Mouse (Mus musculus) c-Kit-positive CD71-negative TER-119-negative erythroid progenitor cells, embryonic 14.5 days (primary cell): Measurements from ENCODE around the gene Apex1.
"Not testable (repeated sequence)": the region's sequence is repeated elsewhere in the genome, so short reads cannot be mapped to it uniquely, and the experiment has no call there.

Source experiments
- DNase-seq: peaks from one replicate; pipeline ENCODE4 v3.0.0-alpha.2; 2013; ENCODE audit warnings: low read depth

The Apex1 gene

DNA sequence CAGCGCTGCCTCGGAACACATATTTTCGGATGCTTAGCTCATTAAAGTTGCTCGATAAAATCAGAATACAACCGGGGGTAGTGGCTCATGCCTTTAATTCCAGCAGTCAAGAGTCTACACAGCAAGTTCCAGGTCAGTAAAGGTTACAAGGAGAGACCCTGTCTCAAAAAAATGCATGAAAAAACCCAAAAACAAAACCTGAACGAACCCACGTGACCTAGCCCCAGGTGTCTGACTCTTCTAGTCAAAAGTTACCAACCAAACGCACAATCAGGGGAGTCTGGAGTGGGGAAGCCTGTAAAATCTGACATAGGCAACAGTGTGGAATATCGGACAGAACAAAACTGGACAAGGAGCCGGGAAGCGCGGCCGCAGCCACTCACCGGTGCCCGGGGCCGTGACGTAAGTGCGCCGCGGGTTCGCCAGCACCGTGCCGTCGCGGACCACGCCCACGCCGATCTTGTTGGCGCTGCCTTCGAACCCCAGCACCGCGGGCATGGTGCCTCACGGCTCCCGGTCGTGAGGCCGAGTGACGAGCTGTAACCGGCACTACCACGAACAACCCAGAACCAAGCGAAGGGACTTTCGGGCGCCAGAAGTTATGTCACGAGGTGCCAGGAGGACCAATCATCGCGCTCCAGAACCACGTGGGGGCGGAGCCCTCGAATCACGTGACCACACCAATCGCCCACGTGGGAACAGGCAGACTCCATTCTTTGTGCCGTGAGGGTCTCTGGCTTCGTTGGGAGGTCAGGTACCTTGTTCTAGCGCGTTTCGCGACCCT is at the start of gene Apex1, which contains the start of gene Osgep:
Apex1 (plus strand) TSS at position 688 of the 784 bp plus-strand sequence.
Osgep (minus strand) TSS at position 613 of the 784 bp plus-strand sequence.
- peak; percentile 95 for DNase-seq

DNA sequence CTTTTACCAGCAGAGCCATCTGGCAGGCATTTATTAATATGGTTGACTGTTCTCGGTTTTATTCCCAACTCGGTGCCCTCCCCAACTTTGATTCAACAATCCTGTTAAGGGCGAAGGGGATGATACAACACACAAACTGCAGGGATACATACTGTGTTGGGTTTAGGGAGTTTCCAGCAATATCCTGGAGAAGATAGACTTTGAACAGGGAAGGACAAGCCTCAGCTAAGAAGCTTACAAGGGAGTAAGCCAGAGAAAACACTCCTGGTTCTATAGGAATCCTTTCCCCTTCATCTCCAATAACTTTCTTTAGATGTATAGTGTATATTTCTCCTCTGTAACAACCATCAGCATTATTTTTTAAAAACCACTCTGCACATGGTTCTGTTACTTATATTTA is 49.6 kb upstream of the Apex1 start:
- no peak for DNase-seq

DNA sequence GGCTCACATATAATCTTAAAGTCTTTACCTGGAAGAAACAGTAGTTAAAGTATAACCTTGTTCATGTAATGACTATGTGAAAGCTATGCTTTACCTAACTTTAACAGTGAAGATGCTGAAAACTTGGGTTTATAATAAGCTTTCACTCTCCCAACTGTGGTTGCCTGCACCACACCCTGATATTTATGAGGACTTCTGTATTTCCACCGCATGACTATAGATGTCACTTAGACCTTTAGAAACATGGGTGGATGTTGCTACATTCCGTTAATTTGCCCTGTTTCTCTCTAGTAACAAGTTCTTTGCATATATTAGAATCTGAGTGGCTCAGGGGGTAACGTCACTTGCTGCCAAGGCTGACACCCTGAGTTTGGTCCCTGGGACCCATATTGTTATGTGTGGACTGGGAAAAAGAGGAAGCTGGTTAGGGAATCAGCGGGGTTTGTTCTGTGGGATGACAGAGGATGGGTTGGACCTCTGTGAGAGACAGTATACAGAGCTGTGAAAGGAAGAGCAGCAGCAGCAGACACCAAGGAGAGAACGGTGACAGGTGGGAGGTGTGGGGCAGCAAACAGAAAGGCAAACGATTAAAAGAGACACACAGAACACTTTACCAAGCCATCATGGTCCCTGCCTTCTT is 49.1 kb upstream of the Apex1 start:
- DNase-seq = no peak

DNA sequence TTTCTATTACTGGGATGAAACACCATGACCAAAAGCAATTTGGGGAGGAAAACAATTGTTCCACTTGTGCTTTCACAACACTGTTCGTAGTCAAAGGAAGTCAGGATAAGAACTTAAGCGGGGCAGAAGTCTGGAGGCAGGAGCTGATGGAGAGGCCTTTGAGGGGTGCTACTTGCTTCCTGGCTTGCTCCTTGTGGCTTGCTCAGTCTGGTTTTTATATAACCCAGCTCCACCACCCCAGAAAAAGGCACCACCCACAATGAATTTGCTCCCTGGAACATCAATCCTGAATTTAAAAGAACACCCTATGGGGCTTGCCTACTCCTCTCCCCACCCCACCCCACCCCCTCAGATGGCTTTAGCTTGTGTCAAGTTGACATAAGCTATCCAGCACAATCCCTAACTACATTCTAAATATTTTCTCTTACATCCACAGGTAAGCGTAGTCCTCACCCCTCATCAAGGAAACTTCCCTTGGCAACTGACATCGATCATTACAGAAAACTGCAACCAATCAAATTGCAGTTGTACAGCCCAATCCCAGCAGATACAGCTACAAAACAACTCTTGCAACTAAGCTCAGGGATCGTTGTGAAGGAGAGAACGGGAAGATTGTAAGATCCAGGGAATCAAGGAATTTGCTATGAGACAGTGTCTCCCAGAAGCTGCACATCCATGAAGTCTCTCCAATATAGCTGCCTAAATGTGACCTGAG is 48.4 kb upstream of the Apex1 start:
- no peak for DNase-seq

DNA sequence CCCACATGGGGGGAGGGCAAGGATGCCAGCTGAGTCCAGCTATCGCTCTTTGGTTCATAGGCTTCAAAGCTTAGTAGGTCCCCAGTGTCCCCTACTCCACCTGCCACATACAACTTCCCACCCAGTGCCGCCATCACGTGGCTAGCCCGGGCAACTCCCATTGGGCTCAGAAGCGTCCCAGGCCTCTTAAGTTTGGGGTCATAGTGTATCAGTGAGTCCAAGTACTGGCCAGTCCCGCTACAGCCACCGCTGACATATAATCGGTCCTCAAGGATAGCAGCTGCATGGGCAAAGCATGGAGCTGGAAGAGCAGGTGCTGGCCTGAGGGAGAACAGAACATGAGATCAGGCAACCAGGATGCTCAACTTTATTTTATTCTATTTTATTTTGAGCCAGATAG is 33.1 kb upstream of the Apex1 start:
- no peak for DNase-seq

DNA sequence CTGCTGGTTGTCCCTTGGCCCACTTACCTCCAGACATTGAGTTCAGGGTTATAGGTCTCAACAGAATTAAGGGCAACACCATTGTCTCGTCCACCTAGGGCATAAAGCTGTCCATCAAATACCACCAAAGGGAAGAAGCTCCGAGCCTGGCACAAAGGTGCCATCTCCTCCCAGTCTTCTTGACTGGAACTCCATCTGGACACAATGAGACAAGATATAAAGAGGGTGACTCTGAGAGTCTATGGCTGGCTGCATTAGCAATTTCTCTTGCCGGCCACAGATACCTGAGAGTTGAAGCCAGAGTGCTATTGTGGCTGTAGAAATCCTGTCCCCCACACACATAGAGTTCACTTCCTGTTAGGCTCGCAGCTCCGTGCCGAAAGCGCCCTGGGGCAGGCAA is 32.7 kb upstream of the Apex1 start:
- DNase-seq = no peak

DNA sequence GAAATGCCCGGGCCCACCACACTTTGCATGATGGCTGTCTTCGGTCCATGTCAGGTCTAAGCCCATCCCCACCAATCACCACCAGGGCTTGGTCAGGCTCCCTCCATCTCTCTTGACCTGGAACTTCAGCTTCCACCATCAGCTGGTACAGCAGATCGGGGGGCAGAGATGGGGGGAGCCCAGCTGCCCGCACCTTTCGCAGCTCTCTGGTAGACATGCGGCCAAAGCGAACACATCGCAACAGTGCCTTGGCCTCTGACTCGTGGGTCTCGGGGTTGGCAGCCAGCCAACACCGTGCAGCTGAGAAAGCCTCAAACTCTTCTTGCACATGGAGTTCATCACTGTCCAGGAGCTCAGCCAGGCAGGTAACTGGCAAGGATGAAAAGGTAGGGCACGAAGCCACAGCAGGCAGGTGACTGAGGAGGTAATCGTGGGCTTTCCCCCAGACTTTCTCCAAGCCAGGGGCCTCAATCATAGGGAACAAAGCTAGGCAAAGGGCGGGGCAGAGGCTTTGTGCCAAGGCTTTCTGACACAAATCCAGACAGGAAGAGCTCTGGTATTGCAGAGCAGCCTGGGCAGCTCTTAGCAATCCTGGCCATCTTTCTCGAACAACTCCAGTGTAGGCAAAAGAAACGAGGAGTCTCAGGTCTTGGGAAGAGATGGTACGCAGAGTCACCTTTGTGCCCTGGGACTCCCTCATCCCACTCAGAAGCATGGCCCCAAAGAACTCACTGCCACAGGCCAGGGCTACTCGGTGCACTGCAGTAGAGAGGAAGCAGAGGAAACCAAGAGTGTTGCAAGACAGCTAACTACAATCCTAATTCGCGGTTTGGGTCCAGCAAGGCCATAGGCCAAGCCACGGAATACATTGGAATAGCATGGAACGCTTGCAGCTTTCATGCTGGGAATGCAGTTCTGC is 32.0 kb upstream of the Apex1 start:
- DNase-seq = no peak

DNA sequence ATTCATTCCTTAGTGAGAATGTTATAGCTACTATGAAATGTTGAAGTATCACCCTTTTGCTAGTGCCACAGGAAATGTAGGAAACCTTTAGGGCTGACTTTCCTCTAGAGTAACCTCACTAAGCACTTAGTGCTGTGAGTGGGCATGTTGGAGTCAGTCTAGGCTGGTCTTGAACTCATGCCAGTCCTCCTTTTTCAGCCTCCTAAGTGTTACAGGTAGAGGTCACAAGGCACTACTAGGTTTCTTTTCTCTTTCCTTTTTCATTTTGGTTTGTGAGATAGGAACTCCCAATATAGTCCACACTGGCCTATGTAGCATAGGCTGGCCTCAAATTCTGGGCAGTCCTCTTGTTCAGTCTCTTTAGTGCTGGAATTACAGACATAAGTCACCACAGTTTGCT is 29.4 kb upstream of the Apex1 start:
- DNase-seq = no peak

GRCm38 (mm10) chr14:50895985-50896746 is 28.6 kb upstream of the Apex1 start:
- no peak for DNase-seq

- DNase-seq = no peak
Measured at GRCm38 (mm10) chr14:50896747-50897373, 27.9 kb upstream of the Apex1 start.

DNA sequence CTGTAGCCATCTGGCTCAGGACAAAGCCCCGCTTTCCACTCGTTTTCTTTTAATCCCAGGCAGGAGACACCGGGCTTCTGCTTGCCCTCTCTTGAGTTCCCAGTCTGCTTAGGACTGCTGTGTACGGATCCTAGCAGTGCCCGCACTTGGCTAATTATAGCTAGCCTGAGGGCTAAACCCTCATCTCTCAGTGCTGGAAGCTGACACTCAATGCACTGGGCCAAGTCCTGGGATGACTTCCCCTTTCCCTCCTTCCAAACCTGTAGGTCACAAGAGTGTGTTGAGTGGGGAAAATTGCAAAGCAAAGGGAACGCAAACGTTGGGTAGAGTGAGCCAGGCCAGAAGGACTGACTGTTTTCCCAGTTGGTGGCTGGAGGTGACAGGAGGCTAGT is 27.4 kb upstream of the Apex1 start, which contains the start of gene Klhl33:
Klhl33 (minus strand) TSS at position 134 of the 392 bp plus-strand sequence.
- DNase-seq = no peak

DNA sequence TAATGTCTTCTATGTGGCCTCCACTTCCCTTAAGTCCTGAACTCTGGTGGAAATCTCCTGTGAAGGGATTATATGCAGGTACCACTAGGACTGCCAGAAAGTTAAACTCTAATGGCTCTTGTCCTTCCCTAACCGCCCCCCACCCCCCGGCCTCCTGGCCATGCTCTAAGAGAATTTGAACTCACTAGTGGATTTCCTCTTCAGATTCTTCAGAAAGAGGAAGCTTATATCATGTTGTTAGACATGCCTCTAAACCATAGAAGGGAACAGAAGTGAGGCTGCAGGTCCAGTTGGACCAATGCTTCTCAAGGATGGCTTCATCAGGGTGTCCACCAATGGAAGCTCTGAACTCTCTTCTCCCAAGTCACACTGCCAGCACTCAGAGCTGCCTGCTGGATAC is 26.8 kb upstream of the Apex1 start:
- DNase-seq = not testable (repeated sequence)

- DNase-seq = no peak
Measured at GRCm38 (mm10) chr14:50903973-50904827, 20.6 kb upstream of the Apex1 start.

GRCm38 (mm10) chr14:50904828-50905129 is 20.0 kb upstream of the Apex1 start:
- DNase-seq = no peak

GRCm38 (mm10) chr14:50905327-50905726 is 19.4 kb upstream of the Apex1 start:
- not testable (repeated sequence) for DNase-seq

- DNase-seq = no peak
Measured at GRCm38 (mm10) chr14:50908126-50908525, 16.6 kb upstream of the Apex1 start.

GRCm38 (mm10) chr14:50911356-50911755 is 13.4 kb upstream of the Apex1 start:
- DNase-seq = no peak

- not testable (repeated sequence) for DNase-seq
Measured at GRCm38 (mm10) chr14:50923437-50923836, 1.3 kb upstream of the Apex1 start.

GRCm38 (mm10) chr14:50925111-50925920 is 548 bp downstream of the Apex1 start:
- DNase-seq = no peak
